Mouse (Mus musculus) heart, embryonic 11.5 days (tissue): ENCODE measurements at regions not wholly inside any gene's neighbourhood (a gene's known extent, or its start where the extent isn't known, plus 50 kb on each side); places are given as distances from the start of the nearest gene placed in this dataset.

Source experiments
- ATAC-seq: fragments of 200-750 bp; cut with Nextera tagmentation; replicated peaks from 2 replicates; pipeline ENCODE4 v1.8.0; 2017; ENCODE audit warnings: moderate library complexity; ENCODE audit not compliant: insufficient number of reproducible peaks, low FRiP score, low TSS enrichment
- H3K27ac ChIP-seq: fragments of 300-500 bp; sonication (generic); 2 replicates; pipeline ENCODE4 v1.5.1; 2014; ENCODE audit warnings: mild to moderate bottlenecking, low read depth, low read length
- H3K27me3 ChIP-seq: fragments of 300-500 bp; sonication (generic); 2 replicates; pipeline ENCODE4 v1.6.1; 2014; ENCODE audit warnings: mild to moderate bottlenecking, low read length, mixed read lengths; ENCODE audit not compliant: control insufficient read depth, insufficient read depth
- H3K36me3 ChIP-seq: fragments of 300-500 bp; sonication (generic); 2 replicates; pipeline ENCODE4 v1.6.1; 2014; ENCODE audit warnings: mild to moderate bottlenecking, low read length, moderate library complexity, mixed read lengths; ENCODE audit not compliant: control insufficient read depth, insufficient read depth
- H3K4me1 ChIP-seq: fragments of 300-500 bp; sonication (generic); 2 replicates; pipeline ENCODE4 v1.6.1; 2014; ENCODE audit warnings: low read length; ENCODE audit not compliant: control insufficient read depth, insufficient read depth
- H3K4me2 ChIP-seq: fragments of 300-500 bp; sonication (generic); 2 replicates; pipeline ENCODE4 v1.6.1; 2014; ENCODE audit warnings: mild to moderate bottlenecking, moderate library complexity
- H3K4me3 ChIP-seq: fragments of 300-500 bp; sonication (generic); 2 replicates; pipeline ENCODE4 v1.5.1; 2014; ENCODE audit warnings: low read depth, low read length
- H3K9ac ChIP-seq: fragments of 300-500 bp; sonication (generic); 2 replicates; pipeline ENCODE4 v1.6.1; 2014; ENCODE audit warnings: mild to moderate bottlenecking, low read depth, low read length, moderate library complexity
- H3K9me3 ChIP-seq: fragments of 300-500 bp; sonication (generic); replicated peaks from 2 replicates; pipeline ENCODE4 v1.6.1; 2016; ENCODE audit warnings: low read length; ENCODE audit not compliant: control insufficient read depth
- WGBS: fragments of 180-500 bp; shearing (Covaris S2); extraction: QIAGEN DNeasy Blood & Tissue Kit; methylation state at CpG from one replicate; pipeline ENCODE4 v1.1.7; 2014; ENCODE audit not compliant: insufficient replicate concordance; 5-methylcytosine and 5-hydroxymethylcytosine counted together
- microRNA-seq: library from miRNA; unstranded; fragments of <30 nt; microRNA quantifications from one replicate; pipeline ENCODE4, GENCODE M21; 2016; ENCODE audit warnings: borderline number of aligned reads

DNA sequence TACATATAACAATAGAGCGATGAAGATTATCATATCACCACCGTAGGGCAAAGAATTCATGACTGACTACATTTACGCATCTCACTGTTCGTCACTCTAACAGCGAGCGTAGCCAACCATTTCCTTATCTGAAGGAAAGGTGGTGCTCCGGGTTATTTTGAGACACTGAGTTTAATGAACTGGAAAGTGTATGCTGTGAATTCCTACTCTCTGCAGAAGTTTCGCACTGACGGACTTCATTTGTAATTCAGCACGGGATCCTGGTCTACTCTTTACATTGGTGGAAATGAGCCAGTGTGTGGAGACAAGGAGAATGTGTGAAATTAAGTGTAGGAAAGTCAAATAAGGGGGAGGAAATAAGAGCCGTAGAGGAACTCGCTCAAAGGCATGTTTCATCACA is 283.2 kb downstream of the Lrig3 start:
- no peak overlapping the region for H3K27ac ChIP-seq
- no peaks in the 10 kb centered on the region for H3K27me3 ChIP-seq
- H3K9me3 ChIP-seq, result no peaks in the 10 kb centered on the region
- peak overlapping the region; percentile 29 for H3K4me2 ChIP-seq
- 64% methylated on average over 12 of the region's 12 CpGs for WGBS
- H3K4me3 ChIP-seq, result no peak overlapping the region
- no peaks in the 10 kb centered on the region for H3K4me1 ChIP-seq
- no peak overlapping the region for H3K9ac ChIP-seq
- ATAC-seq, result no peak
- no peaks in the 10 kb centered on the region for H3K36me3 ChIP-seq

- ATAC-seq, result no peak
- Histone ChIP-seq H3K27ac (no peak overlapping the region), H3K36me3 (no peaks in the 10 kb centered on the region), H3K4me1 (no peaks in the 10 kb centered on the region), H3K4me2 (no peak overlapping the region), H3K9me3 (no peaks in the 10 kb centered on the region), H3K27me3 (no peaks in the 10 kb centered on the region), H3K4me3 (no peak overlapping the region), H3K9ac (no peak overlapping the region)
- 88% methylated on average over 7 of the region's 7 CpGs for WGBS
These were observed 277.1 kb downstream of the Lrig3 start for GRCm38 (mm10) chr10:126243051-126243450.

DNA sequence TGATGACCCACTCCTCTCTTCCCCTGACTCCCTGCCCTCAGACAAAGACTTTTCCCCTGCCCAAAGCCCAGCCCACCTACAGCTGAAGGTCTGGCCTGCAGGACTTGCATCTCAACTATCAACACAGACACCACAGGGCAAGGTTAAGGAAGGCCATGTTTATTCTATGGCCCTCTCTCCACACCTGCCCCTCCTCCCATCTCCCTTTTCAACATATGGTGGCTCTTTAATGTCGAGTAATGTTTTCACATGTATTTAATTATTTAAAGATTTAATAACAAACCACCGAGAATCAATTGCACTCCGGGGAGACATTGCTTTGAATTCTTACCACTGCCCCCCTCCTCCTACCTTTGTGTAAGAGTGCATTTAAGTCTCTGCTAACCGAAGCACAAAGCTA is 273.6 kb downstream of the Lrig3 start:
- 55% methylated on average over 4 of the region's 4 CpGs for WGBS
- Histone ChIP-seq H3K36me3 (no peaks in the 10 kb centered on the region), H3K4me1 (no peaks in the 10 kb centered on the region), H3K4me2 (no peak overlapping the region), H3K27me3 (no peaks in the 10 kb centered on the region), H3K27ac (no peak overlapping the region), H3K9me3 (no peaks in the 10 kb centered on the region), H3K4me3 (no peak overlapping the region), H3K9ac (no peak overlapping the region)
- no peak for ATAC-seq

Small RNA genes in the stretch of these regions (microRNA-seq; reads per million reads assigned to microRNA genes)
- 226 reads per million, percentile 71 among the genes with 10 or more reads in this experiment for gene Mir378d
